Mouse (Mus musculus): ENCODE results near the gene Bglap3. TPM values are rescaled to one million over a fixed set of nuclear protein-coding genes. Genes with fewer than 3 reads are reported as not detected.
A peak's percentile ranks its signal among the peaks of the same experiment; 100 is the strongest.
"Not testable (repeated sequence)": the region's sequence is repeated elsewhere in the genome, so short reads cannot be mapped to it uniquely, and the experiment has no call there.

Gene Bglap3
- polyA plus RNA-seq, 1 experiment from 2014 or later: not detected

DNA sequence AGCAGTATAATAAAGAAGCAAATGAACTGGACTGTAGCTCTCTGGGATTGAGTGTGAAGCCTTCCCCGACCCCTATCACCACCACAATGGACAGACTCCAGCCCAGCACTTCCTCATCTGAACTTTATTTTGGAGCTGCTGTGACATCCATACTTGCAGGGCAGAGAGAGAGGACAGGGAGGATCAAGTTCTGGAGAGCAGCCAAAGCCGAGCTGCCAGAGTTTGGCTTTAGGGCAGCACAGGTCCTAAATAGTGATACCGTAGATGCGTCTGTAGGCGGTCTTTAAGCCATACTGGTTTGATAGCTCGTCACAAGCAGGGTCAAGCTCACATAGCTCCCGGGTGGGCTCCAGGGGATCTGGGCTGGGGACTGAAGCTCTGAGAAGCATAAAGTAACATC, 4.0 kb downstream of the Bglap3 start:
- H3K4me3 ChIP-seq; H3K9me3 ChIP-seq; H3K4me2 ChIP-seq (replicated peaks); ATAC-seq (ENCODE audit: low FRiP score, low read depth); H3K36me3 ChIP-seq; H3K27ac ChIP-seq; H3K9ac ChIP-seq; H3K4me1 ChIP-seq: not testable (repeated sequence)
- peaks cover 26% of the 10 kb centered on the region for H3K27me3 ChIP-seq
- 84% methylated on average over 7 of the region's 7 CpGs for WGBS

DNA sequence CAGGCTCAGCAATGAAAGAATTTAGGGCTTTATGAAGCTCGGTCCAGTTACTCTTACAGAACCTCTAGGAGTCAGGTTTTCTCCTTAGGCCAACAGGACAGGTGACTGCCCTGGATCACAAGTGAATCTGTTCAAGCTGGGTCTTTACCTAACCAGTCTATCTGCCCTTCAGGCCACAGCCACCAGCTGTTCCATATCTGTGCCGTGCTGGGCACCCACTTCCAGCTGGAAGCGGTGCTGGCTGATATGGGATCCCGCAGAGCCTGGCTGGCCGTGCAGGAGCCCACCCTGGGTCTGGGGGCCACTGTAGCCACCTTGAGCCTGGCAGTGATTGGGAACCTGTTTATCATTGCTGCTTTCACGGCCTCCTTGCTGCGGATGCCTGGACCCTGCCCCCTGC, 5.0 kb downstream of the Bglap3 start:
- 50% methylated on average over 3 of the region's 7 CpGs for WGBS
- H3K27ac ChIP-seq; H3K9ac ChIP-seq; H3K4me1 ChIP-seq; H3K4me3 ChIP-seq; H3K9me3 ChIP-seq; ATAC-seq (ENCODE audit: low FRiP score, low read depth); H3K36me3 ChIP-seq: not testable (repeated sequence)
- H3K4me2 ChIP-seq (replicated peaks): peak overlapping the region; percentile 58
- H3K27me3 ChIP-seq: peaks cover 26% of the 10 kb centered on the region

DNA sequence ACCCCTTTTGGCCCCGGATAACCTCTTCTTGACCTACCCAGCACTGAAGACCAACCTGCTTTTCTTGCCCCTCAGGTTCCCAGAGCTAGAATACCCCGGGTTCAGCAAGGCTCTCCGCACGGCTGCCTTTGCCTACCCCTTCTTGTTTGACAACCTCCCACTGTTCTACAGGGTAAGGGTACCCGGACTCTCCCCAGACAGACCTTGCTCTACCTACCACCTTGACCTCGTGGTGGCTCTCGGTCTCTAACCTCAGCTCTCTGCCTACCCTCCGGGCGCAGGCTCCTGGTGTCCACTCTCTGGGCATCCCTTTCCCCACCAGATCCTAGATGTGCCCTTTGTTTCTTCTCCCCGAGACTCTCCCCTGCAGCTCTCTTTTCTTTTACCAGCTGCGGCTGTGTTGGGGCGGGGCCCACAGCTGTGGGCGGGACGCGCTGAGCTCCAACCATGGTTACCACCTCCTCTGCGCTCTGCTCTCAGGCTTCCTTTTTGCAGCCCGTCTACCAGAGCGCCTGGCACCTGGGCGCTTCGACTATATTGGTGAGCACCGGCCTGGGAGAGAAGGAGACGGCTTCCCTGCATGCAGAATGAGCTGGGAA, 5.6 kb downstream of the Bglap3 start:
- Histone ChIP-seq H3K4me3 (peak overlapping the region; percentile 31), H3K4me2 (replicated peaks) (peak overlapping the region; percentile 58), H3K27me3 (peaks cover 26% of the 10 kb centered on the region)
- not testable (repeated sequence) for H3K9ac ChIP-seq, H3K27ac ChIP-seq, H3K36me3 ChIP-seq, H3K9me3 ChIP-seq, H3K4me1 ChIP-seq
- WGBS: 8% methylated on average over 22 of the region's 22 CpGs
- peak; percentile 86 for ATAC-seq (ENCODE audit: low FRiP score, low read depth)

GRCm38 (mm10) chr3:88365705-88366361, 6.7 kb downstream of the Bglap3 start:
- Histone ChIP-seq H3K4me1 (peaks cover 9% of the 10 kb centered on the region), H3K27me3 (peaks cover 26% of the 10 kb centered on the region), H3K9me3 (peaks cover 10% of the 10 kb centered on the region), H3K36me3 (peaks cover 19% of the 10 kb centered on the region), H3K4me3 (no peak overlapping the region), H3K27ac (no peak overlapping the region), H3K4me2 (replicated peaks) (no peak overlapping the region; the same call in 1 of the 2 replicates), H3K9ac (no peak overlapping the region)
- WGBS: 31% methylated on average over 34 of the region's 34 CpGs
- ATAC-seq (ENCODE audit: low FRiP score, low read depth): no peak

GRCm38 (mm10) chr3:88364337-88364736, 8.2 kb downstream of the Bglap3 start, which contains the start of gene Paqr6:
TSS of gene Paqr6 (plus strand) at chr3:88364584.
- Histone ChIP-seq H3K9me3 (no peaks in the 10 kb centered on the region), H3K27ac (peak within 1 kb of the TSS; percentile 52; the same call in 1 of the 2 replicates), H3K9ac (peak within 1 kb of the TSS; percentile 48), H3K27me3 (peaks cover 26% of the 10 kb centered on the region), H3K4me2 (replicated peaks) (peak within 1 kb of the TSS; percentile 49), H3K4me1 (peaks cover 9% of the 10 kb centered on the region), H3K4me3 (peak within 1 kb of the TSS; percentile 25), H3K36me3 (peaks cover 34% of the 10 kb centered on the region)
- 2% methylated on average over 16 of the region's 16 CpGs for WGBS
- 0 out of 2 replicates have a peak, but pooled peaks have one; percentile 19 for ATAC-seq (ENCODE audit: low FRiP score, low read depth)

DNA sequence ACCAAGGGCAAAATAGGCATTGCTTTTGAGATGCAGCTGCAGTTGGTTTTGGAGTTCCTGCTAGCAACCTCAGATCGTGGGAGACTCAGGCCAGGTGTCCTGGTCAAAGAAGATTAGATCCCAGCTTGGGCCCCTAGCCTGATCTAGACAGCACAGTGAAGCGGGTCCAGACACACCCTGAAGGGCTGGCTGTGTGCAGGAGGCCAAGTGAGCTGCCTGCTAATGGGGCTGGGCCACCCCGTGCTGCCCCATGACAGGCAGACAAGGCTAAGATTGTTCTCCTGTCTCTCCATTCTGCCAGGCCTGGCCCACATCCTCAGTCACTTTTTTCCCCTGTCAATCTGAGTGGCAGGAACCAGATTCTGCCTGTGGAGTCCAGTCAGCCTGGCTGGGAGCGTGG, 8.8 kb downstream of the Bglap3 start:
- Histone ChIP-seq H3K36me3 (peaks cover 40% of the 10 kb centered on the region), H3K4me1 (peaks cover 9% of the 10 kb centered on the region), H3K27me3 (peaks cover 26% of the 10 kb centered on the region), H3K27ac (peak overlapping the region; percentile 52; the same call in 1 of the 2 replicates), H3K9ac (peak overlapping the region; percentile 20; the same call in 1 of the 2 replicates), H3K4me3 (no peak overlapping the region), H3K4me2 (replicated peaks) (no peak overlapping the region), H3K9me3 (no peaks in the 10 kb centered on the region)
- ATAC-seq (ENCODE audit: low FRiP score, low read depth): no peak
- WGBS: 57% methylated on average over 4 of the region's 4 CpGs

DNA sequence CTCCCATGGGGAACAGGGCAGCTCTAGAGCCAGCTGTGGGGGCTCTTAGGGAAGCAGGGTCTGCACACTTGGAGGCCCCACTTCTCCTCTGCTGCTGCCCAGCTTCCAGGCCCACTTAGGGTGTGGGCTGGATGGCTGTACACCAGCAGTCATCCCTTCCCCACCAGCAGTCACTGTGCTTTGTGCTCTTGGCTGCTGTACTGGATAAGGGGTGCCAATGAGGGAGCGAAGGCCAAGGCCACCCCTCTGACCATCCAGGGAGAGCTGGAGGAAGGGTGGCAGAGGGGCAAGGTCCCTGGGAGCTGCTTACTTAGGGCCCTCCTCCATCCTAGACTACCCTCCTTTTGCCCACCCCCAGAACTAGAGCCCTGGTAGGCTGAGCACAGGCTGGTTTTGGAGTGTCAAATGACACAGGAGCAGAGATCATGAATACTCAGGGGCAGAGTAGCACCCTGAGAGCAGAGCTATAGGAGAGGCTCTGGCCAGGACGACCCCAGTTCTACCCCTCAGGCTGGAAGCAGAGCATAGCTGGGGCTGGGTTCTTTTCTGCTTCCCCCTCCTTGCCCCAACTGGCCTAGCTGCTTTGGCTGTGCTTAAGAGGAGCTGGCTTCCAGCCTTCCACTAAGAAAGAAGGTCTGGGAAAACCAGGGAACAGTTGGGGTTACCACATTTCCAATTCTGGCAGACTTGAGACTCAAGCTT, 10.8 kb downstream of the Bglap3 start:
- H3K4me2 ChIP-seq (replicated peaks): no peak overlapping the region
- WGBS: 84% methylated on average over 2 of the region's 2 CpGs
- H3K4me3 ChIP-seq: no peak overlapping the region
- H3K36me3 ChIP-seq: peaks cover 60% of the 10 kb centered on the region
- H3K9ac ChIP-seq: no peak overlapping the region
- no peaks in the 10 kb centered on the region for H3K9me3 ChIP-seq
- ATAC-seq (ENCODE audit: low FRiP score, low read depth): no peak
- H3K27ac ChIP-seq: no peak overlapping the region; the same call in 1 of the 2 replicates
- peaks cover 26% of the 10 kb centered on the region for H3K27me3 ChIP-seq
- H3K4me1 ChIP-seq: peaks cover 9% of the 10 kb centered on the region

DNA sequence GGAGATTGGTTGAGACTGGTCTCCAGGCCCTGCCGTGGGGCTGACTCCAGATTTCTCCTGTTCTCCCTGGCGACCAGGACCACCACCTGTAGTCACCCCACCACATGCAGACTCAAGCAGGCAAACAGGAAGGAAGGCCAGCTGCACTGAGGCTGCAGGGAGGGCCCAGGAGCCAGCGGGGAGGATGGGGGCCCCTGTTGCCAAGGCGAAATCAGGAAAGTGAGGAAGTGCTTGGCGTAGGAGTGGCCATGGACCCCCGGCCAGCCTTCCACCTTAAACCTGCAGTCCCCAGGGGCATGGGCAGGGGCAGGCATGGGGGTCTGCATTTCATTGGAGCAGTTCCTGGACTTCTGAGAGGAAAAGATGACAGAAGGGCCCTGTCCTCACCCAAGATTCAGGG, 11.4 kb downstream of the Bglap3 start:
- H3K9ac ChIP-seq: no peak overlapping the region
- H3K4me3 ChIP-seq: no peak overlapping the region
- ATAC-seq (ENCODE audit: low FRiP score, low read depth): no peak
- H3K27ac ChIP-seq: no peak overlapping the region
- peaks cover 67% of the 10 kb centered on the region for H3K36me3 ChIP-seq
- no peak overlapping the region for H3K4me2 ChIP-seq (replicated peaks)
- peaks cover 21% of the 10 kb centered on the region for H3K27me3 ChIP-seq
- peaks cover 9% of the 10 kb centered on the region for H3K4me1 ChIP-seq
- WGBS: 77% methylated on average over 6 of the region's 6 CpGs
- H3K9me3 ChIP-seq: no peaks in the 10 kb centered on the region

GRCm38 (mm10) chr3:88359989-88360388, 12.6 kb downstream of the Bglap3 start:
- H3K4me2 ChIP-seq (replicated peaks): no peak overlapping the region
- 79% methylated on average over 3 of the region's 3 CpGs for WGBS
- peaks cover 9% of the 10 kb centered on the region for H3K4me1 ChIP-seq
- no peak overlapping the region for H3K9ac ChIP-seq
- no peak overlapping the region for H3K27ac ChIP-seq
- no peaks in the 10 kb centered on the region for H3K9me3 ChIP-seq
- no peak overlapping the region for H3K4me3 ChIP-seq
- peaks cover 10% of the 10 kb centered on the region for H3K27me3 ChIP-seq
- ATAC-seq (ENCODE audit: low FRiP score, low read depth): no peak
- peaks cover 78% of the 10 kb centered on the region for H3K36me3 ChIP-seq

- no peak overlapping the region for H3K9ac ChIP-seq
- peaks cover 5% of the 10 kb centered on the region for H3K4me1 ChIP-seq
- WGBS: 74% methylated on average over 5 of the region's 5 CpGs
- no peak overlapping the region for H3K4me2 ChIP-seq (replicated peaks)
- no peak overlapping the region for H3K4me3 ChIP-seq
- H3K36me3 ChIP-seq: peaks cover 82% of the 10 kb centered on the region
- no peak for ATAC-seq (ENCODE audit: low FRiP score, low read depth)
- H3K27ac ChIP-seq: no peak overlapping the region
- peaks cover 6% of the 10 kb centered on the region for H3K27me3 ChIP-seq
- no peaks in the 10 kb centered on the region for H3K9me3 ChIP-seq
Measured at GRCm38 (mm10) chr3:88359584-88359983, 13.0 kb downstream of the Bglap3 start.

GRCm38 (mm10) chr3:88354396-88355165, 18.0 kb downstream of the Bglap3 start:
- Histone ChIP-seq H3K4me2 (replicated peaks) (no peak overlapping the region), H3K36me3 (peaks cover 100% of the 10 kb centered on the region), H3K27ac (no peak overlapping the region), H3K27me3 (no peaks in the 10 kb centered on the region), H3K4me1 (no peaks in the 10 kb centered on the region), H3K9me3 (no peaks in the 10 kb centered on the region), H3K4me3 (no peak overlapping the region), H3K9ac (0 out of 2 replicates have a peak overlapping the region, but pooled peaks have one; percentile 21)
- 94% methylated on average over 8 of the region's 8 CpGs for WGBS
- ATAC-seq (ENCODE audit: low FRiP score, low read depth): no peak

- no peak for ATAC-seq (ENCODE audit: low FRiP score, low read depth)
- Histone ChIP-seq H3K4me3 (no peak overlapping the region), H3K9ac (no peak overlapping the region), H3K4me2 (replicated peaks) (no peak overlapping the region), H3K27me3 (no peaks in the 10 kb centered on the region), H3K36me3 (peaks cover 100% of the 10 kb centered on the region), H3K27ac (no peak overlapping the region), H3K4me1 (no peaks in the 10 kb centered on the region), H3K9me3 (no peaks in the 10 kb centered on the region)
- WGBS: 90% methylated on average over 9 of the region's 9 CpGs
Measured at GRCm38 (mm10) chr3:88352907-88353306, 19.6 kb downstream of the Bglap3 start.
